Mouse (Mus musculus): Measurements from ENCODE around the gene Gpsm3.
A peak's percentile ranks its signal among the peaks of the same experiment; 100 is the strongest.

The Gpsm3 gene

GRCm38 (mm10) chr17:34583819-34584218, 5.8 kb upstream of the Gpsm3 start:
- no peak for DNase-seq

GRCm38 (mm10) chr17:34585121-34585520, 4.5 kb upstream of the Gpsm3 start:
- no peak for DNase-seq

DNA sequence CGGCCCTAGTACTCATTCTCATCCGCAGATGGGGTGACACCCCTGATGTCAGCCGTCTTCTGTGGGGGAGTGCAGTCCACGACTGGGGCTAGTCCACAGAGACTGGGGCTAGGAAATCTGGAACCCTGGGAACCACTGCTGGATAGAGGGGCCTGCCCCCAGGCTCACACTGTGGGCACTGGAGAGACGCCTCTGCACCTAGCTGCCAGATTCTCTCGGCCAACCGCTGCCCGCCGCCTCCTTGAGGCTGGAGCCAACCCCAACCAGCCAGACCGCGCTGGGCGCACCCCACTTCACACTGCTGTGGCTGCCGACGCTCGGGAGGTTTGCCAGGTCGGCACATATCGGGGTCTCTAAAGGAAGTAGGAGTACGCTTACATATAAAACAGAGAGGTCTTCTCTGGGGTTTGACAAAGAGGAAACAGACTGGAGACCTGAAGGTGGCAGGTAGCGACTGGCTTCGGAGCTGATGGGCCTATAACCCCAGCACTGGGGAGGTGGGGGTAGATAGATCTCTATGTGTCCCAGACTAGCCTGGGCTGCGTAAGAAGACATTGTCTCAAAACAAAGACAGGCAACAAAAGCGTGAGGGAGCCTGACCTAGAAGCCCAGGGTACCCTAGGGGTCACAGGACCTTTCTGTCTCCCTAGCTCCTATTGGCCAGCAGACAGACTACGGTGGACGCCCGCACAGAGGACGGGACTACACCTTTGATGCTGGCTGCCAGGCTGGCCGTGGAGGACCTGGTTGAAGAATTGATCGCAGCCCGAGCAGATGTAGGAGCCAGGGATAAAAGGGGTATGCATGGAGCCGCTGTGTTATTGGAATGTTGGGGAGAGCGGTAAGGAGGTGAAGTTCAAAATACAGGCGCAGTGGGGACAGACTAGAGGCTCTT, 3.5 kb upstream of the Gpsm3 start:
- DNase-seq = peak in 1 of 2 experiments; percentile 5

DNA sequence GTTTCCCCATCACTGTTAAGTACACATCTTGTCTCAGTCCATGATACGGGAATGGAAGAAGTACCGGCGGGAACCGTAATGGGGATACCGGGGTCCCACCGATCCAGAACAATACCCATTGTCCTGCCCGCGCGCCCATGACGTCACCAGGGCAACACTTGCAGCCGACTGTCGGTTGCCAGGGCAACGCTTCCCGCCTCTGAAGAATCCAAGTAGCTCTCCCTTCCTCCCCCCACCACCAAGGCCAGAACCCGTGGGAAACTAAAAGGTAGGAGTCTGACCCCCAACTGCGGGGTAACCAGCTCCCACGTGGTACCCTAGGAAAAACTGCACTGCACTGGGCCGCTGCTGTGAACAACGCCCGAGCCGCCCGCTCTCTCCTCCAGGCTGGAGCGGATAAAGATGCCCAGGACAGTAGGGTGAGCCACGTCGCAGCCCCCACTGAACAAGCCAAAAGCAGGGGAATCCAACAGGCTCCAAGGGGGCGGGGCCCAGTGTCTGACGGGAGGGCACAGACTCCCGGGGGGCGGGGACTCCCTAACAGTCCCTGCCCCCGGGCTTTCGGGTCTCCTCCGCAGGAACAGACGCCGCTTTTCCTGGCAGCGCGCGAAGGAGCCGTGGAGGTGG, 2.7 kb upstream of the Gpsm3 start:
- DNase-seq = peak; percentile 61 to 92

DNA sequence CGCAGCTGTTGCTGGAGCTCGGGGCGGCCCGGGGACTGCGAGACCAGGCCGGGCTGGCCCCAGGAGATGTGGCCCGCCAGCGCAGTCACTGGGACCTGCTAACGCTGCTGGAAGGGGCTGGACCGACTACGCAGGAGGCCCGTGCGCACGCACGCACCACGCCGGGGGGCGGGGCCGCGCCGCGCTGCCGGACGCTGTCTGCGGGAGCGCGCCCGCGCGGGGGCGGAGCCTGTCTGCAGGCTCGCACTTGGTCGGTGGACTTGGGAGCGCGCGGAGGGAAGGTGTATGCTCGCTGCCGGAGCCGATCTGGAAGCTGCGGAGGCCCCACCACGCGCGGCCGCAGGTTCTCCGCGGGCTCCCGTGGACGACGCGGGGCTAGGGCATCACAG, 2.2 kb upstream of the Gpsm3 start:
- DNase-seq = peak; percentile 96 to 99

DNA sequence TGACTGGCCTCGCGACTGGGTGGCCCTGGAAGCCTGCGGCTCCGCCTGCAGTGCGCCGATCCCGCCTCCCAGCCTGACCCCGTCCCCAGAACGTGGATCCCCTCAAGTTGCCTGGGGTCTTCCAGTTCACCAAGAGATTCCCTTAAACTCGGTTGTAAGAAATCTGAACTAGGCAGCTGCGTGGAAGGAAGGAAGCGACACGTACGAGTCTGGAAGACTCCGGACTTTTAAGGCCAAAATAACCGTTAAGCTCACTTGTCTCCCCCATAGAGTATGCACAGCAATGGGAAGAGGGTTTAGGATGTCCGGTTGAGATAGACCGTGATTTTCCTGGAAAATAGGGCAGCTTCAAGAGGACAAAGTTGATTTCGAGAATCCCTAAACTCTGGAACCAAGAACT, 1.8 kb upstream of the Gpsm3 start:
- DNase-seq = no peak

- no peak for DNase-seq
Measured at GRCm38 (mm10) chr17:34588767-34589166, 839 bp upstream of the Gpsm3 start.

GRCm38 (mm10) chr17:34589206-34589605, 400 bp upstream of the Gpsm3 start:
- DNase-seq = no peak

- peak in 1 of 2 experiments; percentile 36 for DNase-seq
Measured at GRCm38 (mm10) chr17:34590154-34590987, 765 bp downstream of the Gpsm3 start.

DNA sequence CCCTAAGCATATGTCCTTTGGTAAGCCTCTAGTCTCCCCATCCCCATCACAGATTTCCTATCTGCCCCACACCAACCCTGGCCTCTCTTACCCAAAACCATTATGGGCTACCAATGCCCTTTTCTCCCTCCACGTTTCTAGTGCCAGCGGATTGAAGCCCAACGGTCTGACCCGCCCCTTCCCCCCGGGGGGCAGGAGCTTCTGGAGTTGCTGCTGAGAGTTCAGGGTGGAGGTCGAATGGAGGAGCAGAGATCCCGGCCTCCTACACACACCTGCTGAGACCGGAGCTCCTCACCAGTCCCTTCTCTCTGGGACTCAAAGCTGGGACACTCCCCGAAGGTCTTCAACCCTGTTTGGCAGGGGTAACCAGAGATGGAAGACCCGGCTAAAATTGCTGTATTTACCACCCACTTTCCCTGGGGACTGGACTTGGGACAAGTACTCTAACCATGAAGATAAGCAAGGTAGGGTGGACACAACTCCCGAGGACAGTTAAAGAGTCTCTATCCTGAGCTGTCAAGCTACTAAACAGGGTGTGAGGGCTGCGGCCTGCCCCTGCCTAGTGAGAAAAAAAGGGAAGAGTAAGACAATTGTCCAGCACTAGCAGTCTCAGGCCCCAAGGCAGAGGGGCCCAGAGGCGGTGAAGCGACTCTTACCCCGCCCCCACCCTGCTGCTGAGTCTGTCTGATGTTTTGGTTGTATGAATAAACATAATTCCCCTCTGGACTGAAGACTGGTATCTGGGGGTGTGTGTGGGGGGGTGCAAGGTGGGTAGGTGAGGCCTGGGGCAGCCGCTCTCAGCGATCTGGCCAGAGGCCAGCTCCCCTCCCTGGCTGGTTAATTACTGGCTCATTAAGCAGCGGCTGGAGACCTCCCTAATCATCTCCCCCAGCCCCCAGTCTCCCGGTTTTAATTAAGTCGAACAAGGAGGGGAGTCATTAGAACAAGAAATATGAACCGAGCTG, 1.7 kb downstream of the Gpsm3 start, which contains the start of gene Pbx2:
Gene Pbx2 (plus strand): TSS at position 238 of the 965 bp plus-strand sequence.
- DNase-seq = peak in 1 of 2 experiments; percentile 41

- peak; percentile 83 to 91 for DNase-seq
Measured at GRCm38 (mm10) chr17:34591994-34592375, 2.4 kb downstream of the Gpsm3 start.

DNA sequence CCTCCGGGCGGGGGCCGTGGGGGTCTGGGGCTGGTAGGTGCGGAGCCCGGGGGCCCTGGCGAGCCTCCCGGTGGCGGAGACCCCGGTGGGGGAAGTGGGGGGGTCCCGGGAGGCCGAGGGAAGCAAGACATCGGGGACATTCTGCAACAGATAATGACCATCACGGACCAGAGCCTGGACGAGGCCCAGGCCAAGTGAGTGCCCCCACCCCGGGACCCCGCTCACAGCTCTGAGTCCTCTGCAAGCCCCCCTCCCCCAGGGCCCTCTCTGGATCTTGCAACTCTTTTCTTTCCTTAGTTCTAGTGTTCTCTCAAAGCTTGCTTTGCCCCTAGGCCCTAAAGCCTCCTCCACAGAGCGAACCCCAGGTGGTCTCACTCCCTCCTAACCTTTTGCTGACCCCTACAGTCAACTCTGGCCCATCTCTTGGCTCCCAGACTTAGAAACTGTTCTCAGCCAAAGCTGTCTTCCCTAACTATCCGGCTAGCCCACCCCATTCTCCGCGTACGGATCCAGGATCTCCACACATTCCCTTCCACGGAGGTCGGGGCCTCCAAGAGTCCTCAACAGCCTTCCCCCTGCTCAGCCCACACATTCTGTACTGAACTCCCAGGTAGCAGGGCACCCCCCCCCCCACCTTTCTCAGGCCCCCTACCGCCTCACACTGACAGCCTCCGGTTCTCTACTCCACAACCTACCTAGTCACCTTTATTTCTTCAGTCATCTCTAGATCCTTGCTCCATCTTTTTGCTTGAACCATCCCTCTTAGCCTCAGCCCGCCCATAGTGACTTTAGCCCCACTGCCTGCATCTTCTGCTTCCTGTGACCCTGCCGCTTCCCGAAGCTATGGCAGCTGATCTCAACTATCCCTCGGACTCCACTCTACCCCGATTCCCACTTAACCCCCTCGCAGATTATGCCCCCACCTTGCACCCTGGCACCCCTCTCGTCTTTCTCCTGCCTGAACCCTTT, 3.3 kb downstream of the Gpsm3 start:
- no peak for DNase-seq

DNA sequence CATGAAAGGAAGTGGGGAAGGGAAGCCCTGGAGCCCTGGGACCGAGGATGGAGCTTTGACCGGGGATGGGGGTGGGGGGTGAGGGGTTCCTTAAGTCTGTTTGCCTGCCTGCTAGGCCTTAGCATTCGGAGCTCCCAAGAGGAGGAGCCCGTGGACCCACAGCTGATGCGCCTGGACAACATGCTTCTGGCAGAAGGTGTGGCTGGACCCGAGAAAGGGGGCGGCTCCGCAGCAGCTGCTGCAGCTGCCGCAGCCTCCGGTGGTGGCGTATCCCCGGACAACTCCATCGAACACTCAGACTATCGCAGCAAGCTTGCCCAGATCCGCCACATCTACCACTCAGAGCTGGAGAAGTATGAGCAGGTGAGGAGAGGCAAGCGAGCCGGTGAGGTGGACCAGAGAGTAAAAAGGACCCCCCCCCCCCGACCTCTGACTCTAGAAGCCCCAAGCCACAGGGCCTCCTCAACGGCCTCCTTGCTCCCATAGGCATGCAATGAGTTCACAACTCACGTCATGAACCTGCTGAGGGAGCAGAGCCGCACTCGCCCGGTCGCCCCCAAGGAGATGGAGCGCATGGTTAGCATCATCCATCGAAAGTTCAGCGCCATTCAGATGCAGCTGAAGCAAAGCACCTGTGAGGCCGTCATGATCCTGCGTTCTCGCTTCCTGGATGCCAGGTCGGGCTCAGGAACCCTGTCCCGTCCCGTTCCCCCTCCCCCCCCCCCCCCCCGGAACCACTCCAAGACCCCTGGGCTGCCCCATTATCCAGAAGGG, 4.3 kb downstream of the Gpsm3 start:
- DNase-seq = no peak

DNA sequence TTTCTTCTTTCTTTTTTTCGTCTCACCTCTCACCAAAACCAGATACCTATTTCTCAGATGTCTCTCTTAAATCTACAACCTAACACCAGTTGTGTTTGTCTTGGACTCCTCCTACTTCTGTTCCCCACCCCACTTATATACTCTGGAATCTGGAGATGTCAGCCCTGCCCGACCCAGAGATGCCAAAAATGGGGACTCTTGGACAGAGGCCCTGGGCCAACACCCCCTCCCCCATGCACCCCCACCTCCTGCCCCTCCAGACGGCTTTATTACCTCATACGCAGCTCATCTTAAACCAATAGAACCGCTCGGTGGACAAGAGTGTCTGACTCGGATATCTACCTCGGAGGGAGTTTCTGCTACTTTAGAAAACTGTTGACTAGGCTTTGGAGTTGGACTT, 6.5 kb downstream of the Gpsm3 start:
- DNase-seq = no peak

GRCm38 (mm10) chr17:34597566-34598095, 8.0 kb downstream of the Gpsm3 start, which contains the start of gene Ager:
TSS of gene Ager (plus strand) at chr17:34597862.
- DNase-seq = no peak

GRCm38 (mm10) chr17:34599891-34600290, 10.3 kb downstream of the Gpsm3 start:
- no peak for DNase-seq

DNA sequence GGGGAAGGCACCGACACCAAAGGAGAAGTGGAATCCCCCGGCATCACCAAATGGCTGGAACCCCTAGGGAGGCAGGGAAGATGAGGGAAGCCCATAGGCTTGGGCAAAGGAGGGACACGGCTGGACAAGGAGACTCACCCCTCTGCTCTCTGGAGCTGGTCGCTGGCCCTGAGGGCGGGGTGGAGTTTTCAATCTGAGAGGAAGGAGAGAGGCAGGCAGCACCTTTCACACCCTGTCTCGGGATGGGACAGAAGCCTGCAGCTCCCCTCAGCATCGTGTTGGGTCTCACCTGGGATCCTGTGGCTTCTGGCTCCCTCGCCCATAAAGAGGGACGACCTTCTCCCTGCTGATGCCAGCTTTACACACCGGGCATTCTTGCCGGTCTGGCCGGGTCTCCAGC, 12.2 kb downstream of the Gpsm3 start:
- DNase-seq = no peak

- DNase-seq = peak; percentile 87 to 93
Measured at GRCm38 (mm10) chr17:34603375-34604060, 13.9 kb downstream of the Gpsm3 start, which contains the start of gene Rnf5. TSS of gene Rnf5 (minus strand) at chr17:34603690.

DNA sequence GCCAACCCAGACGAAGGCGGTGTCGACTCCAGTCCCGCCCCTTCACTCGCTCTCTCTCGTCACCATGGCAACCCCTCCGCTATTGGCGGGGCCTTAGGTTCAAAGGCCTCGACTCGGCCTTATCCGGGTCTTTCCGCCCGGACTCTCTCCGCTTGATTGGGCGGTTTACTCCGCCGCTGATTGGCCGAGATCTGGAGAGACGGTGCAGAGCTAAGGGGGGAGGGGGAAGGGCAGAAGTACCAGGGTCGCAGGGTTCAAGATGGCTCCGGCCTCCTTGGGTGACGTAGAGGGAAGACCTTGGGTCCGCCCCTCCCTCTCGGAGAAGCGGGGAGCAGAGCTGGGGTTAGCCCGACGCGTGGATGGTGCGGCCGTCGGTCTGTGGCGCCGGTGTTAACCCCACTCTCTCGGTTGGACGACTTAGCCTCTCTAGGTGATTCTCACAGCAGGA, 14.5 kb downstream of the Gpsm3 start, which contains the start of gene Agpat1:
Gene Agpat1 (plus strand): TSS at position 202 of the 448 bp plus-strand sequence.
- DNase-seq = peak; percentile 91 to 97
